Mouse (Mus musculus): ENCODE measurements around the gene Theg.

The Theg gene

GRCm38 (mm10) chr10:79594111-79594510, 7.0 kb upstream of the Theg start:
- no peak for DNase-seq (ENCODE audit: low spot score)

DNA sequence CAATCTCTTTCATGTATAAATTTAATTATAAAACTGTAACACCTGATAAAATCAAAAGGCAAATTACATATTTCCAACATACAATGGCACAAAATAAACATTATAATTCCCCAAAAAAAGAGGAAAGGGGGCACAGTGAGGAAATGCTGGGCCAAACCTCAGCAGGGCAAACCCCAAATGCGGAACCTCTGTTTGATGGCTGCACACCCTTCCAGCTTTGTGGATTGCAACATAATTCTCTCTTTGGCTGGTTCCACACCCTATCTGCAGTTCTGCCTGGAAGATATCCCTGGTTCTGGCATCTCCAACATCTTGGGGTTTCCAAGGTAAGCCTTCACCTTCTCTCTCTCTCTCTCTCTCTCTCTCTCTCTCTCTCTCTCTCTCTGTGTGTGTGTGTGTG, 3.6 kb upstream of the Theg start:
- DNase-seq (ENCODE audit: low spot score) = no peak

GRCm38 (mm10) chr10:79587752-79588126, 608 bp upstream of the Theg start:
- DNase-seq (ENCODE audit: low spot score) = no peak

GRCm38 (mm10) chr10:79586243-79586642, 888 bp downstream of the Theg start:
- DNase-seq (ENCODE audit: low spot score) = no peak

GRCm38 (mm10) chr10:79585723-79586122, 1.4 kb downstream of the Theg start:
- no peak for DNase-seq (ENCODE audit: low spot score)

- no peak for DNase-seq (ENCODE audit: low spot score)
Observed at GRCm38 (mm10) chr10:79585136-79585535, 2.0 kb downstream of the Theg start.

DNA sequence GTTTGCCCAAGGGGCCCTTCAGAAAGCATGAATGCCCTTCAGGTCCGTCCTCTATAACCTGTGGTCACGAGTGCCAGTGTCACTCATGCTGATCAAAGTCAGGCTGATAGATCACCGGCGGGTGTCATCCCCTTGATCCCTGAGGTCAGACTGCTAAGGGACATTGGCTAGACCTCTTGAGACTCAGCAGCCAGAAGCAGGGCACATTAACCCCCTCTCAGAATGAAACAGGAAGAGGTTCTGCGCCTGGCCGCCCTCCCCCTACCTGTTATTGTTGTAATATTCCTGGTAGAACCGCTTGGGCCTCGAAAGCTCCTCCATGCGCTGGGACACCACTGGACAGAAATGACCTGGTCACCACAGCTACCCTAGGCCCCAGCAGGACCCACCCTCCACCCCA, 2.7 kb downstream of the Theg start:
- no peak for DNase-seq (ENCODE audit: low spot score)

DNA sequence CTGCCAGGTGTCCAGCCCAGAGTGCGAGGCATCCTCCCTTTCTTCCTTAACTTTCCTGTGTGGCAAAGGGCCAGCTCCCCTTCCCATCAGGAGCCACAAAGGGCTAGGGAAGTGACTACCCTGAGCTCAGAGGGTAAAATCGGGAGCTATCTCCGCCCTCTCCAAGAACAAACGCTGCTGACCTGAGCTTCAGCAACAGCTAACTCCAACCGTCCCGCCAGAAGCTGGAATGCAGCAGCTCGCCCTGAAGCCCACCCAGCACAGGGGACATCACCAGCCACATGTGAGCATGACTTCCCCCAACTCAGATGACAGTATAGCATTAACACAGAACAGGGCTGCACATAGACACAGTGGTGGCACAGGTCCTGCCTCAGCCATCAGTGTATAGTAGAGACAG, 3.1 kb downstream of the Theg start:
- no peak for DNase-seq (ENCODE audit: low spot score)

DNA sequence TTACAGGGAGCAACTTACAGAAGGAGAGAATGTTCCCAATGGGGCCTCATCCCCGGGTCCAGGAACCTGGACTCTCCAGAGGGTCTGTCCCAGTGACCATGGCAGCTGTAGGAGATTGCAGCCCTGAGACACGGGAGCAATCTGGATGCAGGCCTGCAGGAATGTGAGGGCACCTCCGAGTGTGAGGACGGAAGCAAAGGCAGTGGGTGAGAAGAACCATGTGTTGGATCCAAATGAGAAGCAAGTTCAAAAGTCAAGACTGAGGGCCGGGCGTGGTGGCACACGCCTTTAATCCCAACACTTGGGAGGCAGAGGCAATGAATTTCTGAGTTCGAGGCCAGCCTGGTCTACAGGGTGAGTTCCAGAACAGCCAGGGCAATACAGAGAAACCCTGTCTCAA, 5.6 kb downstream of the Theg start:
- DNase-seq (ENCODE audit: low spot score) = no peak

- no peak for DNase-seq (ENCODE audit: low spot score)
Observed at GRCm38 (mm10) chr10:79580811-79581210, 6.3 kb downstream of the Theg start.

DNA sequence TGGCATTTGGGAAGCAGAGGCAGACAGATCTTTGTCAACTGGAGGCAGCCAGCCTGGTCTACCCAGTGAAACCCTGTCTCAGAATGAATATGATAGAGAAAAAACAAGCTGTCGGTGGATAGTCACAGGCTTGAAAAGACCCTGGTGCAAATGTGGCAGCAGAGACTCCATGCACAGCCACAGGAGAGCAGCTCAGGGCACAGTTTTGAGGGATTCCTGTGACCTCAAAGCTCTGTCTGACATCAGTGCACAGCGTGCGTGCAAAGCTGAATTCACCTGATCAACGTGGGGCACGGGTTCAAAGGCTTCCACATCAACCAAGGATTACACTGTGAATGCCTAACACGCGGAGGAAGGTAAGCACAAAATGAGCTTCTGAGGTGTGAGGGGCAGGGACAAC, 6.8 kb downstream of the Theg start:
- DNase-seq (ENCODE audit: low spot score) = no peak

DNA sequence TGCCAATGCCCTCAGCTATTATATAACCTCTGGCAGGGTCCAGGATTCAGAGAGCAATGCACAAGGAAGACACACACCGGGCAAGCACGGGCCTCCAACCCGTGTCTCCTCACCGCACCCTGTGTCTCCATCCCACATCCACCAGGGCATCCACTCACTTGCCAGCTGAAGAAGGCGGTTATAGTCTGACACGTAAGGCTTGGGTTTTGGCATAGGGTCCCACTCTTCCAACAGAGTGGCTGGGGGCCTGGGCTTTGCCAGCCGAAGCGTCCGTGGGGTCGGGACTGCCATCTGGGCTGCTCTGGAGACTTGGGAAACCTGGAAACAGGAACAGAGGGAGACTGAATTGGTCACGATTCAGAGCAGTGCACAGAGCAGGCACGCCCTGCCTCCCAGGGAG, 7.3 kb downstream of the Theg start:
- DNase-seq (ENCODE audit: low spot score) = no peak

DNA sequence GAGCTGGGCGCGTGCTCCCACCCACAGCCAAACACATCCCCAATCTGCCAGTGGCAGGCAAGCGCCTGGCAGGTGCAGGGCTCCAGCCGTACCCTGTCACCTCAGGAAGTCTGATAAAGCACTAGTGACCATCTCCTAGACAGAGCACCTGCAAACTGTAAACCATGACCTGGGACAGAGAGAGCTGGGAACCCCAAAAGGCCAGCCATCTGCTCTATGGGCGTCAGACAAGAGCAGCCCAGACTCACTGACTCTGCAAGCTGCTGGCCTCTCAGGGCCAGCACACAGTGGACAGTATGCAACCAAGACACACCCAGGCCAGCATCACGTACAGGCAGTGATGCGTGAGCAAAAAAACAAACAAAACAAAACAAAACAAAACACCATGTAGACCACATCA, 8.2 kb downstream of the Theg start:
- DNase-seq (ENCODE audit: low spot score) = no peak

DNA sequence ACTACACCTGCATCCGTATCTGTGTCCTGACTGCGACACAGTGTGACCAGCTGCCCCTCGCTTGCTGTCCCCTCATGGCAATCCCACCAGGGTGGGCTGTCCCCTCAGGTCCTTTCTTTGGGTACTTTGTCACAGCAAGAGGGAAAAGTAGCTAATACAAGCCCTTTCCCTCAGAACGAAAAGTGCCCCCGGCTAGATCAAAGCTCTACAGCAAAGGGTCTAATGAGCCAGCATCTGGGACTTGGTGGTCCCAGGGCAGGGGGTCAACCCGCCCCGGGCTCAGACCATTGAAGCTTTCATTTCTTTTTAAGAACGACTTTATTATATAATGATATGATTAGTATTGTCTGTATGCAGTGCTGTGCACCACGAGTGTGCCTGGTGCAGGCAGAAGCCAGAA, 8.9 kb downstream of the Theg start:
- no peak for DNase-seq (ENCODE audit: low spot score)

DNA sequence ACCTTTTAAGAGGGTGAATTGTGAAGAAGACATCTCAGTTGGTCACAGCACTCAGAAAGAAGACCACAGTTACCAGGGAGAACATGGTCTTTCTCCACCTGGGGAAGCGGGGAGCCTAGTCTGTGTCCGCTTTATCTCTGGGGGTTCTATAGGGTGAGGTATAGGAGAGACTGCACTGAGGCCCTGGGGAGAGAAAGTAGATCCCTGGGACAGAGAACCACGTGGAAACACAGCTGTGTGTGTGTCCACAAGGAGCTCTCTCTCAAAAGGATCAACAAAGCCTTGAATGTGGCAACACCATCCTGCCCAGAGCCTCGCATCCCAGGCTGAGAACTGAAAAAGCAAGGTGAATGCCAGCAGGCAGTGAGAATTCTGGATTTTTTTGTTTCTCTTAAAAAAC, 9.8 kb downstream of the Theg start:
- DNase-seq (ENCODE audit: low spot score) = no peak

- no peak for DNase-seq (ENCODE audit: low spot score)
Observed at GRCm38 (mm10) chr10:79575754-79576153, 11.4 kb downstream of the Theg start.

DNA sequence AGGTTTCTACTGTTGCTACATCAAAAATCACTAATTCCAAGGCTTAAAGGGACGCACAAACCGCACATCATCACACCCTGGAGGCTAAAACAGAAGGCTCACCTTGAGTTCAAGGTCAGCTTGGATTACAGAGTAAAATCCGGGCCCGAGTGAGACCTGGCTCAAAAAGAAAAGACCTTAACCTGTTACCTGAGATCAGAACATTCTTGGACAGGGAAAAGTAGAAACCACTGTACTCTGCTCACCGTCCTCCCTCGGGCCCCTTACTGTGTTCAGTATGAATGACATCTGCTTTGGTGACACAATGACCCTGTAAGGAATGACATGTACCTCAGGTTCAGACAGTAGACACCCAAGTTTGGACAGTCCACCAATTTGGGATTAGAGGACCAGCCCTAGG, 12.3 kb downstream of the Theg start:
- DNase-seq (ENCODE audit: low spot score) = no peak

DNA sequence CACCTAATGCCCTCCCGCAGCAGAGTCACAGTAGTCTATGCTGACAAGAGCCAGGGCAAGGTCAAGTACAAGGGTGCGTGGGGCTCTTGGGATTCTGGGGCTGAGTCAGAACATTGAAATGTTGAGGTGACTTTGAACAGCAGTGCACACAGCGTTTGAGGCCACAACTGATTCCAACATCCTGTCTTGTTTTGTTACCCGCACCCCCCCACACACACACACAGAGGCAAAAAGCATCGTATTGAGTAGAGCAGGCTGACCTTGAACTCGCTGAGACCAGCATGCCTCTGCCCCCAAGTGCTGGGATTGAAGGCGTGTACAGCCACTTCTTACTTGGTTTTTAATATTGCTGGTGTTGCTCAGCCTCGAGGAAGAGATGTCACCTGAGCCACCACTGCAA, 12.8 kb downstream of the Theg start:
- DNase-seq (ENCODE audit: low spot score) = no peak

- no peak for DNase-seq (ENCODE audit: low spot score)
Observed at GRCm38 (mm10) chr10:79573611-79574010, 13.5 kb downstream of the Theg start.

DNA sequence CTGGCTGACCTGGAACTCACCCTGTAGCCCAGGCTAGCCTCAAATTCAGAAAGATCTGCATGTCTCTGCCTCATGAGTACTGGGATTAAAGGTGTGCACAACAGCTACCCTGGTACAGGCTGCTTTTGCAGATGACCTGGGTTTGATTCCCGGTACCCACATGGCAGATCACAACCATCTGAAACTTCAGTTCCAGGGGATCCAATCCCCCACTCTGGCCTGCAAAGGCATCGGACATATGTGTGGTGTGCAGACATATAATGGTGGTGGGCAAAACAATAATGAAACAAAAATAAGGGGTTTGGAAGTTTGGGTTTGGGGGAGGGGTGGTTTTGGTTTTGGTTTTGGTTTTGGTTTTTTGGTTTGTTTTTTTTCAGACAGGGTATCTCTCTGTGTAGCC, 15.8 kb downstream of the Theg start:
- DNase-seq (ENCODE audit: low spot score) = no peak

- DNase-seq (ENCODE audit: low spot score) = no peak
Observed at GRCm38 (mm10) chr10:79569921-79570320, 17.2 kb downstream of the Theg start.

DNA sequence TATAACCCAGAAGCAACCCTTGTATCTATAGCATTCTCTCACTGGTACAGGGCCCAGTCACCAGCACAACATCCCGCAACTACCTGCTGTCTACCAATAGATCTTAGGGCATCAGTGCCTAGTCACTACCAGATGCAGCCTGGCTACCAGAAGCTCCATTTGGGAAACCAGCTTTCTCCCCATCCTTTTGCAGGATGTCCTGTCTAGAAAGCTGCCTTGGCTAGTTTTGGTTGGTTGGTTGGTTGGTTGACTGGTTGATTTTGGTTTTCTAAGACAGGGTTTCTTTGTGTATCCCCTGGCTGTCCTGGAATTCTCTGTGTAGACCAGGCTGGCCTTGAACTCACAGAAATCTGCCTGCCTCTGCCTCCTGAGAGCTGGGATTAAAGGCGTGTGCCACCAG, 27.4 kb downstream of the Theg start:
- DNase-seq (ENCODE audit: low spot score) = no peak

DNA sequence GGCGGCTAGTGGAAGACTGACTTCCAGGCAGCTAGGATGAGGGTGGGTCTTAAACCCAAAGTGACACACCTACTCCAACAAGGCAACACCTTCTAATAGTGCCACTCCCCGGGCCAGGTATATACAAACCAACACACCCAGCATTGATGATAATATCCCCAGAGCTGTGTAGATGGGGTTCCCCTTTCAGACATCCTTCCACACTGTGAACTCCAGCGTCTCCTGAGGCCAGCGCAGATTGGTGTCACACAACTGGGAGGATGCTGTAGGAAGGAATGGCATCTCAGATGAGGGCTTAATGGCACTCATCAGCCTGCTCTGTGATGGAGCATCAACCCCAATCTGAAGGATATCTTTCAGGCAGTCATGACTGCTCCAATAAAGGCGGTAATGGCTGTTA, 29.6 kb downstream of the Theg start:
- DNase-seq (ENCODE audit: low spot score) = no peak

DNA sequence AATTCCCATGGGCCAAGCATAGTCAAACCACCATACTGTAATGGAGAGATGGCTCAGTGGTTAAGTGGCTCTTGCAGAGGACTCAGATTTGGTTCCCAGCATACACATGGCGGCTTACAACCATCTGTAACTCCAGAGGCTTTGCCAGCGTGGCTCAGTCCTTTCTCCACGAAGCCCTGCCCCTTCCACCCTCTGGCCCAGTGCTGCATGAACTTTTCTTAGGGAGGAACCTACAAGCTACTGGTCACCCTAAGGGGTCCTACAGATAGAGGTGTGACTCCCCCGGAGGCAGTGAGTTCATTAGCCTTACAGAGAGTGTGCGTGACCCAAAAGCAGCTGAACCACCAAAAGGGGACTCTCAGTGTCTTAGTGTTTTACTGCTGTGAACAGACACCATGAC, 30.2 kb downstream of the Theg start:
- no peak for DNase-seq (ENCODE audit: low spot score)

- no peak for DNase-seq (ENCODE audit: low spot score)
Observed at GRCm38 (mm10) chr10:79555238-79555724, 31.9 kb downstream of the Theg start.

All from adipocyte (in vitro differentiated cells).